Mouse (Mus musculus) left cerebral cortex, adult 11 months (tissue): ENCODE measurements around the gene Thbs1.
A peak's percentile ranks its signal among the peaks of the same experiment; 100 is the strongest.

ENCODE experiments used
- DNase-seq: peaks from one replicate; pipeline ENCODE4 v3.0.0; 2022; ENCODE audit warnings: low spot score

Thbs1 gene

GRCm38 (mm10) chr2:118111488-118112131 lies at the start of gene Thbs1:
Thbs1 (plus strand) TSS chr2:118111876.
- peak; percentile 22 for DNase-seq

GRCm38 (mm10) chr2:118064121-118064764 lies 47.4 kb upstream of the Thbs1 start:
- DNase-seq = no peak

- no peak for DNase-seq
Observed at GRCm38 (mm10) chr2:118066065-118066770, 45.5 kb upstream of the Thbs1 start.

GRCm38 (mm10) chr2:118069975-118070374 lies 41.7 kb upstream of the Thbs1 start:
- DNase-seq = no peak

- DNase-seq = no peak
Observed at GRCm38 (mm10) chr2:118072811-118073372, 38.8 kb upstream of the Thbs1 start.

- no peak for DNase-seq
Observed at GRCm38 (mm10) chr2:118074030-118074429, 37.6 kb upstream of the Thbs1 start.

- DNase-seq = no peak
Observed at GRCm38 (mm10) chr2:118075165-118075564, 36.5 kb upstream of the Thbs1 start.

GRCm38 (mm10) chr2:118079131-118079530 lies 32.5 kb upstream of the Thbs1 start:
- DNase-seq = no peak

- no peak for DNase-seq
Observed at GRCm38 (mm10) chr2:118081581-118081980, 30.1 kb upstream of the Thbs1 start.

GRCm38 (mm10) chr2:118083652-118084051 lies 28.0 kb upstream of the Thbs1 start:
- DNase-seq = no peak

- no peak for DNase-seq
Observed at GRCm38 (mm10) chr2:118084693-118085092, 27.0 kb upstream of the Thbs1 start.

GRCm38 (mm10) chr2:118085647-118086046 lies 26.0 kb upstream of the Thbs1 start:
- no peak for DNase-seq

GRCm38 (mm10) chr2:118087044-118087726 lies 24.5 kb upstream of the Thbs1 start:
- DNase-seq = no peak

- no peak for DNase-seq
Observed at GRCm38 (mm10) chr2:118091226-118091625, 20.4 kb upstream of the Thbs1 start.

- no peak for DNase-seq
Observed at GRCm38 (mm10) chr2:118099104-118099503, 12.6 kb upstream of the Thbs1 start.

GRCm38 (mm10) chr2:118102169-118102568 lies 9.5 kb upstream of the Thbs1 start:
- no peak for DNase-seq

- DNase-seq = no peak
Observed at GRCm38 (mm10) chr2:118110225-118110915, 1.3 kb upstream of the Thbs1 start.

- DNase-seq = peak; percentile 71
Observed at GRCm38 (mm10) chr2:118111116-118111487, 574 bp upstream of the Thbs1 start.

- DNase-seq = no peak
Observed at GRCm38 (mm10) chr2:118112438-118112837, 762 bp downstream of the Thbs1 start.

- DNase-seq = no peak
Observed at GRCm38 (mm10) chr2:118112846-118113479, 1.3 kb downstream of the Thbs1 start.
